Mouse (Mus musculus): ENCODE measurements around the gene Spef1.

The Spef1 gene

GRCm38 (mm10) chr2:131141336-131141986 is 45.6 kb downstream of the Spef1 start:
- no peak for DNase-seq (ENCODE audit: low spot score)

GRCm38 (mm10) chr2:131140533-131140905 is 46.6 kb downstream of the Spef1 start:
- no peak for DNase-seq (ENCODE audit: low spot score)

GRCm38 (mm10) chr2:131139886-131140532 is 47.1 kb downstream of the Spef1 start:
- no peak for DNase-seq (ENCODE audit: low spot score)

GRCm38 (mm10) chr2:131139287-131139686 is 47.8 kb downstream of the Spef1 start:
- DNase-seq (ENCODE audit: low spot score): no peak

- no peak for DNase-seq (ENCODE audit: low spot score)
Observed at GRCm38 (mm10) chr2:131138760-131139159, 48.3 kb downstream of the Spef1 start.

GRCm38 (mm10) chr2:131138296-131138695 is 48.8 kb downstream of the Spef1 start:
- no peak for DNase-seq (ENCODE audit: low spot score)

- no peak for DNase-seq (ENCODE audit: low spot score)
Observed at GRCm38 (mm10) chr2:131135521-131136139, 51.5 kb downstream of the Spef1 start.

- no peak for DNase-seq (ENCODE audit: low spot score)
Observed at GRCm38 (mm10) chr2:131134826-131135400, 52.2 kb downstream of the Spef1 start.

- no peak for DNase-seq (ENCODE audit: low spot score)
Observed at GRCm38 (mm10) chr2:131134381-131134780, 52.7 kb downstream of the Spef1 start.

GRCm38 (mm10) chr2:131132930-131133547 is 54.0 kb downstream of the Spef1 start, which contains the start of gene Gm11037:
Gene Gm11037, plus strand, starts transcription at chr2:131133497.
- DNase-seq (ENCODE audit: low spot score): no peak

- no peak for DNase-seq (ENCODE audit: low spot score)
Observed at GRCm38 (mm10) chr2:131132111-131132888, 54.8 kb downstream of the Spef1 start.

- DNase-seq (ENCODE audit: low spot score): no peak
Observed at GRCm38 (mm10) chr2:131130849-131131248, 56.2 kb downstream of the Spef1 start.

GRCm38 (mm10) chr2:131129836-131130235 is 57.2 kb downstream of the Spef1 start:
- DNase-seq (ENCODE audit: low spot score): no peak

GRCm38 (mm10) chr2:131128636-131129157 is 58.4 kb downstream of the Spef1 start:
- DNase-seq (ENCODE audit: low spot score): no peak

- no peak for DNase-seq (ENCODE audit: low spot score)
Observed at GRCm38 (mm10) chr2:131128211-131128610, 58.9 kb downstream of the Spef1 start.

GRCm38 (mm10) chr2:131127161-131127730 is 59.8 kb downstream of the Spef1 start, which contains the start of gene Hspa12b:
Gene Hspa12b, plus strand, starts transcription at chr2:131127280.
- peak; percentile 51 for DNase-seq (ENCODE audit: low spot score)

- DNase-seq (ENCODE audit: low spot score): no peak
Observed at GRCm38 (mm10) chr2:131125964-131126815, 60.9 kb downstream of the Spef1 start.

- no peak for DNase-seq (ENCODE audit: low spot score)
Observed at GRCm38 (mm10) chr2:131125157-131125963, 61.7 kb downstream of the Spef1 start.

- no peak for DNase-seq (ENCODE audit: low spot score)
Observed at GRCm38 (mm10) chr2:131124166-131124565, 62.9 kb downstream of the Spef1 start.

All from retina, embryonic 14.5 days (tissue).